Mouse (Mus musculus): ENCODE data around the gene Dusp12. TPM values are rescaled to one million over a fixed set of nuclear protein-coding genes. Genes with fewer than 3 reads are reported as not detected.

The Dusp12 gene
- polyA plus RNA-seq, 1 experiment from 2014 or later = 46.0 TPM

GRCm38 (mm10) chr1:170912891-170913615 lies 27.7 kb upstream of the Dusp12 start, which contains the start of gene Fcrlb:
Gene Fcrlb, minus strand, starts transcription at chr1:170912941.
- Histone ChIP-seq H3K27ac (replicated peaks) (no peak within 1 kb of the TSS), H3K4me2 (no peak within 1 kb of the TSS), H3K9me3 (no peaks in the 10 kb centered on the region), H3K27me3 (peaks cover 14% of the 10 kb centered on the region), H3K4me1 (replicated peaks) (peaks cover 7% of the 10 kb centered on the region), H3K36me3 (no peaks in the 10 kb centered on the region), H3K4me3 (no peak within 1 kb of the TSS), H3K9ac (no peak within 1 kb of the TSS)
- no peak for ATAC-seq (ENCODE audit: low FRiP score, low read depth)
- 73% methylated on average over 5 of the region's 5 CpGs for WGBS

GRCm38 (mm10) chr1:170911907-170912660 lies 26.7 kb upstream of the Dusp12 start:
- no peak for ATAC-seq (ENCODE audit: low FRiP score, low read depth)
- Histone ChIP-seq H3K27me3 (peaks cover 14% of the 10 kb centered on the region), H3K27ac (replicated peaks) (no peak overlapping the region), H3K4me1 (replicated peaks) (peaks cover 15% of the 10 kb centered on the region), H3K9ac (no peak overlapping the region), H3K36me3 (no peaks in the 10 kb centered on the region), H3K9me3 (no peaks in the 10 kb centered on the region), H3K4me3 (no peak overlapping the region), H3K4me2 (no peak overlapping the region)
- WGBS = 81% methylated on average over 11 of the region's 11 CpGs

GRCm38 (mm10) chr1:170908341-170908740 lies 23.0 kb upstream of the Dusp12 start:
- H3K4me2 ChIP-seq = peak overlapping the region; percentile 90
- peaks cover 23% of the 10 kb centered on the region for H3K27me3 ChIP-seq
- peak overlapping the region; percentile 59 for H3K9ac ChIP-seq
- H3K9me3 ChIP-seq = no peaks in the 10 kb centered on the region
- peak overlapping the region; percentile 52 for H3K4me3 ChIP-seq
- H3K27ac ChIP-seq (replicated peaks) = no peak overlapping the region
- 3% methylated on average over 21 of the region's 21 CpGs for WGBS
- H3K36me3 ChIP-seq = no peaks in the 10 kb centered on the region
- H3K4me1 ChIP-seq (replicated peaks) = peaks cover 17% of the 10 kb centered on the region
- ATAC-seq (ENCODE audit: low FRiP score, low read depth) = peak; percentile 80

GRCm38 (mm10) chr1:170907456-170908191 lies 22.3 kb upstream of the Dusp12 start:
- H3K27me3 ChIP-seq = peaks cover 29% of the 10 kb centered on the region
- H3K4me1 ChIP-seq (replicated peaks) = peaks cover 17% of the 10 kb centered on the region
- under 1% methylated on average over 70 of the region's 71 CpGs for WGBS
- H3K4me2 ChIP-seq = peak overlapping the region; percentile 90
- 0 out of 2 replicates have a peak overlapping the region, but pooled peaks have one; percentile 9 for H3K27ac ChIP-seq (replicated peaks)
- H3K4me3 ChIP-seq = peak overlapping the region; percentile 52
- peak; percentile 83 for ATAC-seq (ENCODE audit: low FRiP score, low read depth)
- H3K9me3 ChIP-seq = no peaks in the 10 kb centered on the region
- peak overlapping the region; percentile 59 for H3K9ac ChIP-seq
- H3K36me3 ChIP-seq = no peaks in the 10 kb centered on the region

GRCm38 (mm10) chr1:170907111-170907455 lies 21.7 kb upstream of the Dusp12 start:
- peak overlapping the region; percentile 52 for H3K4me3 ChIP-seq
- ATAC-seq (ENCODE audit: low FRiP score, low read depth) = peak; percentile 36; the same call in 1 of the 2 replicates
- no peaks in the 10 kb centered on the region for H3K36me3 ChIP-seq
- WGBS = 18% methylated on average over 11 of the region's 11 CpGs
- peaks cover 29% of the 10 kb centered on the region for H3K27me3 ChIP-seq
- no peaks in the 10 kb centered on the region for H3K9me3 ChIP-seq
- H3K4me1 ChIP-seq (replicated peaks) = peaks cover 17% of the 10 kb centered on the region
- 0 out of 2 replicates have a peak overlapping the region, but pooled peaks have one; percentile 15 for H3K27ac ChIP-seq (replicated peaks)
- H3K4me2 ChIP-seq = peak overlapping the region; percentile 90
- peak overlapping the region; percentile 59 for H3K9ac ChIP-seq

GRCm38 (mm10) chr1:170903485-170903884 lies 18.1 kb upstream of the Dusp12 start:
- Histone ChIP-seq H3K4me3 (no peak overlapping the region), H3K27ac (replicated peaks) (no peak overlapping the region), H3K4me1 (replicated peaks) (peaks cover 14% of the 10 kb centered on the region), H3K36me3 (no peaks in the 10 kb centered on the region), H3K9me3 (no peaks in the 10 kb centered on the region), H3K4me2 (no peak overlapping the region), H3K9ac (no peak overlapping the region), H3K27me3 (peaks cover 19% of the 10 kb centered on the region)
- WGBS = 85% methylated on average over 5 of the region's 5 CpGs
- no peak for ATAC-seq (ENCODE audit: low FRiP score, low read depth)

GRCm38 (mm10) chr1:170901536-170902238 lies 16.3 kb upstream of the Dusp12 start:
- ATAC-seq (ENCODE audit: low FRiP score, low read depth) = peak; percentile 64
- H3K9me3 ChIP-seq = no peaks in the 10 kb centered on the region
- no peak overlapping the region for H3K9ac ChIP-seq
- no peaks in the 10 kb centered on the region for H3K4me1 ChIP-seq (replicated peaks)
- peak overlapping the region; percentile 32 for H3K4me2 ChIP-seq
- no peaks in the 10 kb centered on the region for H3K36me3 ChIP-seq
- H3K4me3 ChIP-seq = 0 out of 2 replicates have a peak overlapping the region, but pooled peaks have one; percentile 4
- no peak overlapping the region for H3K27ac ChIP-seq (replicated peaks)
- peaks cover 25% of the 10 kb centered on the region for H3K27me3 ChIP-seq
- 30% methylated on average over 10 of the region's 10 CpGs for WGBS

GRCm38 (mm10) chr1:170900799-170901467 lies 15.6 kb upstream of the Dusp12 start:
- Histone ChIP-seq H3K9me3 (no peaks in the 10 kb centered on the region), H3K4me2 (peak overlapping the region; percentile 31; the same call in 1 of the 2 replicates), H3K9ac (no peak overlapping the region), H3K36me3 (no peaks in the 10 kb centered on the region), H3K27me3 (peaks cover 19% of the 10 kb centered on the region), H3K4me3 (no peak overlapping the region), H3K27ac (replicated peaks) (no peak overlapping the region), H3K4me1 (replicated peaks) (no peaks in the 10 kb centered on the region)
- WGBS = 39% methylated on average over 10 of the region's 10 CpGs
- ATAC-seq (ENCODE audit: low FRiP score, low read depth) = peak; percentile 77

- 79% methylated on average over 16 of the region's 16 CpGs for WGBS
- Histone ChIP-seq H3K4me1 (replicated peaks) (no peaks in the 10 kb centered on the region), H3K27ac (replicated peaks) (no peak overlapping the region), H3K9me3 (no peaks in the 10 kb centered on the region), H3K4me3 (no peak overlapping the region), H3K36me3 (no peaks in the 10 kb centered on the region), H3K27me3 (peaks cover 16% of the 10 kb centered on the region; the same call in 1 of the 2 replicates), H3K4me2 (no peak overlapping the region), H3K9ac (no peak overlapping the region)
- no peak for ATAC-seq (ENCODE audit: low FRiP score, low read depth)
These were observed 13.2 kb upstream of the Dusp12 start for GRCm38 (mm10) chr1:170898413-170899075.

GRCm38 (mm10) chr1:170896651-170897281 lies 11.4 kb upstream of the Dusp12 start:
- 88% methylated on average over 5 of the region's 5 CpGs for WGBS
- Histone ChIP-seq H3K4me3 (no peak overlapping the region), H3K4me2 (no peak overlapping the region), H3K27ac (replicated peaks) (no peak overlapping the region), H3K27me3 (peaks cover 10% of the 10 kb centered on the region; the same call in 1 of the 2 replicates), H3K9ac (no peak overlapping the region), H3K9me3 (no peaks in the 10 kb centered on the region), H3K4me1 (replicated peaks) (no peaks in the 10 kb centered on the region), H3K36me3 (no peaks in the 10 kb centered on the region)
- no peak for ATAC-seq (ENCODE audit: low FRiP score, low read depth)
